Mouse (Mus musculus): ENCODE results near the gene Efhc1.

Gene Efhc1

DNA sequence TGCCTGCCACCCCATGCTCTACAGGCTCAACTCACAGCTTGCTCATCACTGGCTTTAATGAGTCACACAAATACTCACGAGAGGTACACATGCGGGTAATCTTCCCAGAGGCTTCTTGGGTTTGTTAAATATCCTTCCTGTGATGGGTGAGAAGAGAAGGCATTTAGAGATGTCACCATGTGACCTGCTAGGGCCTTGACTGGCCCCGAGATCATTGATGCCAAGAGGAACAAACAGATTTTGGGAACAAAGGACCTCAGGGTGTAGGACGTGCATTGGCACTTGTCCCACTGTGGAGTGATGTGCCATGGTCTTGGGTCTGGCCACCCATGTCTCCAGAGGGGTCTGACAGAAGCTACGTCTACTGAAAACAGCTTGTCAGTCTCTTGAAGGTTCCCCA is 55.3 kb downstream of the Efhc1 start:
- in situ Hi-C loops (cut with MseI, MboI): no loop called here

DNA sequence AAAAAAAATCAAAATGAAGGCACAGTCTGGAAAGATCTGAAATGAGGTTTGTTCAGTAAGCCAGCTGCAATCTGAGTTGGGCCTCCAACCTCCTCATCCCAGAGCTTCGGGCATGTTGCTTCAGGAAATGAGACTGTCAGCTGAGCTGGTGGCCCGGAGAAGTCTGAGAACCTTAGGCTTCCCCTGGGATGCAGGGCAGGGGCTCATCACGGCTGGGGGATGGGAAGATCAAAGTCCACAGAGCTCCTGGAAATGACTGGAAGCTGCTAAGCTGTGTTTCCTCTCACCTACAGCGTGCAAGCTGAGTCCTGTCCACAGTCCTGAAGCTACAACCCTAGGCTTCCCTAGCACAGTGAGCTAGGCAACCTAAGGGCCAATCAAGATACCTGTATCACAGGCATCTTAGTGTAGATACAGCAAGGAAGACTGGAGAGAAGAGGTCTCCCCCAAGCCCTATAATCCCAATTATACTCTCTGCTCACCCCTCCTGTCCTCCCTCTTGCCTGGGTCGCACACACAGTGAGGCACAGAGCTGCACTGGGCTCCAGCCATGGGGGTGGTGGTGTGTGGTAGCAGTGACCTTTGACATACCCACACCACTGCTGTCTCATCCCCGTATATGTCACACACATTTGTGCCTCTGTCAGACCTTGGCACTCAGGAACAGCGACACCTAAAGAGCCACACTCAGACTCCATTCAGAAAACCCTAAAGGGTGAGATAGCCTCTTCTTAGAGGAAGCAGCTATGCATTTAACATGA is 56.7 kb downstream of the Efhc1 start:
- in situ Hi-C loops (cut with MseI, MboI): no loop called here

GRCm38 (mm10) chr1:21008891-21009290 is 57.5 kb downstream of the Efhc1 start:
- in situ Hi-C loops (cut with MseI, MboI): no loop called here

- in situ Hi-C loops (cut with MseI, MboI): no loop called here
Observed at GRCm38 (mm10) chr1:21010282-21010800, 58.9 kb downstream of the Efhc1 start.

DNA sequence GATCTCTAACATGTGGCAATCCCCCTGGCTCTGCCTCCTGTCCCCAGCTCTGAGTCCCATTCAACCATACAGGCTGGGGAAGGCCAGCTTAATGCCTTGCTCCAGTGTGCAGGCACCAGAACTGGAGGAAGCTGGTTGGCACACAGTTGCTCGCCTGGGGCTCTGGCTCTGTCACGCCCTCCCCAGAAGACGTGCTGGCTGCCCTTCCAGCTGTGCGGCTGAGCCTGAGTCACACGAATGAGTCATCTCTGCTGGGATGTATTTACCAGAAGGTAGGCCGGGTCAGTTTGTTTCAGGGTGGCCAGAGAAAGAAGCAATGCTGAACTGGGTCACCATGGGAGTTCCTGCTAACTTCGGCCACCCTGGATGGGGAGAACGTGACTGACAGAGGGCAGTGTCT is 63.0 kb downstream of the Efhc1 start:
- in situ Hi-C loops (cut with MseI, MboI): no loop called here

DNA sequence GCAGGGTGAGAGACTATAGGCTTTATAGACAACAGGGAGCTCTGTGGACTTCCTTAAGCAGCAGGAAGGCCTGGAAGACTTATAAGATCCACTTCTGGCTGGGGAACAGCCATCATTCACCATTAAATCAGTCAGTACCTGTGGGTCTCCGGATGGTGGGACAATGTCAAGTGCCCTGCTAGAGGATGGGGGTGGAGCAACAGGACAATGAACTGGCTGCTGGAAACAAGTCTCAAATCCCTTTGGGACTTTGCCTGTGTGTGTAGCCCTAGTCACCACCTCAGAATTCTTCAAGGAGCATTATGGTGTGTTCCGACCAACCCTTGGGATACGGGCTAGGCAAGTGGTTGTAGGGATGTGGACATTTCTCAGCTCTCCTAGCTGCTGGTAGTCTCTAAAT is 71.7 kb downstream of the Efhc1 start:
- in situ Hi-C loops (cut with MseI, MboI): no loop called here

DNA sequence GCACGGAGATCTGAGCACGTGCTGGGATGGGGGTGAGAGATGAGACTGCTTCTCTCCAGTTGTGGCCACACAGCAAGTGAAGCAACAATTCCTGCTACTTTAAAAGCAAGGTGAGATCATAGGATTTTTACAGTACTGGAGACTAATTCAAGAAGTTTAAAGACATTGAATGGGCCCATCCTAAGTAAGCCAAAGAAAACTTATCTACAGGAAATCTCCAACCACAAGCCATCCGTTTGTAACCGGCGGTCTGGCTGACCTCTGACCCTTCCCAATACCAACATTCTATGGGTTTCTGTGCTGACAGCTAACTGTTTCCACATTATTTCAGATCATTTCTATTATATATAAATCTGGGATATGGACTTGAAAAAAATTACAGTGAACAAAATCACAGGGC is 73.8 kb downstream of the Efhc1 start:
- in situ Hi-C loops (cut with MseI, MboI): no loop called here

DNA sequence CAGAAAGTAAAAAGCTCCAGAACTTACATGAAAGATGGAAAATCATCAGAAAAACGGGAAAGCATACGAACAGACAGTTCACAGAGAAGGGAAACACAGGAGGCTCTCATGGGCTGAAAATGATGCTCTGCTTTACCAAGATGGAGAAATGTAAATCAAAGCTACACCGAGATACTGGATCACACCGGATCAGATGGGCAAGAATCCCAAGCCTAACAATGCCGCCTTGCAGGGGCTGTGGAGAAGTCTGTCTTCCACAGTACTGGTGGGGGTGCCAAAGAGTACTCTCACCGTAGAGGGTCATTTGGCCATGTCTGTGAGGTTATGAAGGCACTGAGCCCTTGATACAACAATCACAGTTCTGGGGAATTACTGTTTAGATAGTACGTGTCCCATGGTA is 75.1 kb downstream of the Efhc1 start:
- in situ Hi-C loops (cut with MseI, MboI): no loop called here

DNA sequence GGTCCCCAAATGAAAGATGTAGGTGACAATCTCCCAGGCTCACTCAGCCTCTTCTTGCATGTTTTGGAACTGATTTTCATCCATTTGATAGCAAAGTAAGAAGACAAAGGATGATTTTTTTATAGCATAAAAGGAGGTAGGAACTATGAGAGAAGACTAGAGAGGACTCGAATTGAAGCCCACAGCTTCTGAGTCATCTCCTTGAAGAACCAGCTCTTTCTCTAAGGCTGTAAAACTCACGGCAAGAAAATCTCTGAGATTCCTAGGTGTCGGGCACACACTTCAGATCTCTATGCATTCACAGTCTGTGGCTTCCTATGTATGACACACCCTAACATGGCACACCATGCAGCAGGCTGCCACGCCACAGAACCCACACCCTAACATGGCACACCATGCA is 77.6 kb downstream of the Efhc1 start:
- in situ Hi-C loops (cut with MseI, MboI): no loop called here

GRCm38 (mm10) chr1:21031650-21032049 is 80.2 kb downstream of the Efhc1 start:
- in situ Hi-C loops (cut with MseI, MboI): no loop called here

GRCm38 (mm10) chr1:21033065-21033791 is 81.8 kb downstream of the Efhc1 start:
- in situ Hi-C loops (cut with MseI, MboI): no loop called here

DNA sequence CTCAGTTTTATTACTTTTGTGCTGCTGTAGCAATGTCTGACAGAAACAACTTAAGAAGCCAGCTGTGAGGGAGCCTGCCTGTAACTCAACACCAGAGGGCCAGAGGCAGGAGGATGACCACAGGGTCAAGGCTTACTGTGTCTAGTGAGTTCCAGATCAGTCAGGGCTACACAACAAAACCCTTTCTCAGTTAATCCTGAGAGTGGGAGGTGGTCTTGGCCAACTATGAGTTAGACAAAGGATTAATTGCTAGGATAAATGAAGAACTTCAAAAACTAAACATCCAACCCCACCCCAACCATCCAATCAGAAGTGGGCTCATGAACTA is 82.3 kb downstream of the Efhc1 start:
- in situ Hi-C loops (cut with MseI, MboI): no loop called here

- in situ Hi-C loops (cut with MseI, MboI): no loop called here
Observed at GRCm38 (mm10) chr1:21035878-21036277, 84.5 kb downstream of the Efhc1 start.

DNA sequence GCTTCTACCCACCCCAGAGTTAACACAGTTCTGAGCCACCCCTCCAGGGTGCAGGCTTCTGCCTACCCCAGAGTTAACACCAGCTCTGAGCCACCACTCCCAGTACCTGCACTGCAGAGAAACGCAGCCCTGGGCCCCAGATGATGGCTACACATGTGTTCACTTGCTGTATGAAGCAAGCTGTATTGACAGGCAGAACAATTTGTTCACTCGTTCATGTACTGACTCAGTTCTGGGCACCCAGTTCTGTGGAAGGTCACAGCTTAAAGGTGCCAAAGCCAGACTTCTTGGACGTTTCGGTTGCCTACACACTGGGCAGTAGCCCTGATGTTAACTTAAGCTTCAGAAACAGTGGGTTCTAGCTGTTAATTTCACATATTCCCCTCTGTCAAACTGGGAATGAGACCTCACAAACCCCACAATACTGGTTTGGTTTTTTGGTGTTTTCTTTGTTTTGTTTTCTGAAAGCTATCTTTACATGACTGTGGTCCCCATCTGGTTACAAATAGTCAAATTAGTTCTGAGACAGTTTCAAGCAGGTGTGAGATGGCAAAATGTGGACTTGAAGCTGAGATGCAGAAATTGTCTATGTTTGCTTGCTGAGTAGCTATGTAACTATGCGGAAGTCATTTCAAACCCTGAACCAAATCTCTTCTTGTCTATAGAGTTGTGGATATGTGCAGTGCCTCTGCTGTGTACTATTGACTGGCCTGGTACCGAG is 86.6 kb downstream of the Efhc1 start:
- in situ Hi-C loops (cut with MseI, MboI): no loop called here

GRCm38 (mm10) chr1:21039564-21039963 is 88.1 kb downstream of the Efhc1 start:
- in situ Hi-C loops (cut with MseI, MboI): no loop called here

GRCm38 (mm10) chr1:21040173-21040572 is 88.7 kb downstream of the Efhc1 start:
- in situ Hi-C loops (cut with MseI, MboI): no loop called here

All from mouse trophoblast stem cell (cell line).